Mouse (Mus musculus): ENCODE results near the gene Dbi.

The Dbi gene

GRCm38 (mm10) chr1:120066159-120066558 lies 54.7 kb downstream of the Dbi start:
- in situ Hi-C loops (cut with MboI; ENCODE audit: low pct_unique_long_range_greater_than_20kb in 1 of 2, low sequenced_read_pairs in 2 of 2, unreplicated experiment in 1 of 2): no loop called here

- in situ Hi-C loops (cut with MboI; ENCODE audit: low pct_unique_long_range_greater_than_20kb in 1 of 2, low sequenced_read_pairs in 2 of 2, unreplicated experiment in 1 of 2): no loop called here
Observed at GRCm38 (mm10) chr1:120064036-120064682, 56.7 kb downstream of the Dbi start.

Measured in mouse embryonic stem cell (cell line).